Mouse (Mus musculus): Measurements from ENCODE around the gene Olfr1164. TPM values are rescaled to one million over a fixed set of nuclear protein-coding genes. Genes with fewer than 3 reads are reported as not detected.

Gene Olfr1164
- polyA plus RNA-seq (2012) = not detected in 2 replicates

DNA sequence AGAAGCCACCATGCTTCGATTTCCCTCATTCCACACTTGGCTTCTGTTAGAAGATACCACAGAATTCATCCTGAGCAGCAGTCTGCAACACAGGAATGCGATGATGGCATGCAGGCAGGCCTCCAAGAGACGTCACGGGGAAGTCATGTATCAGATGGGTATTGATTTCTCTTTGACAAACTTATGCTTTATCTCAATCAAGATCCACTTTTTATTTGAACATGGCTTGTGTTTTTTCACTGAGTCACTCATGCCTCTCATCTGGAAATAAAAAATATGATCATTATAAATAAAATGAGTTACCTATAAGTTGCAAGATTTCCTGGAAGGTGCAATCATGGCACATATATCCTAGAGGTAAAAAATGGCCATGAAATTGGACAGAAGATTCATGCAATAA lies at the start of gene Olfr1164:
Gene Olfr1164 (minus strand): TSS at position 101 of the 400 bp plus-strand sequence.
- TF ChIP-seq GATA1 (IDR thresholded peaks at IDR 0.05; ENCODE audit: low read length) = no peak

DNA sequence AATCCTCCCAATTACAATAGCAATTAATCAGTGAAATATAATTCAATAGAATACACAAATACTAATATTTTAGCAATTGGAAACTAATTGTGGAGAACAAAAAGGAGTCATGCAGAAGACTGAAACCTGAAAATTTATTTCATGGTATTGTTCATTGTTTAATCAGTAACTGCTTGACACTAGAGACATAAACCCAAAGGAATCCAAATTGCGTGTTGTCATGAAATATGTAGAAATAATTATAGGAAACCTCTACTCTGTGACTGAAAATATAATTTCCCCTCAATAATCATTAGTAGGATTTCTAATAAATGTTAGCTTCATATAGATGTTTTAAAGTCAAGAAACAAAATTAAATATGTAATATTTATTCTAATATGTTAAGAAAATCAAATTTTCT lies 34.4 kb upstream of the Olfr1164 start, which contains the start of gene Olfr1166:
Gene Olfr1166 (minus strand): TSS at position 101 of the 400 bp plus-strand sequence.
- TF ChIP-seq GATA1 (IDR thresholded peaks at IDR 0.05; ENCODE audit: low read length) = no peak

GRCm38 (mm10) chr2:88071730-88072129 lies 22.0 kb downstream of the Olfr1164 start, which contains the start of gene Olfr1163:
Gene Olfr1163, minus strand, starts transcription at chr2:88071830.
- no peak for TF ChIP-seq GATA1 (IDR thresholded peaks at IDR 0.05; ENCODE audit: low read length)

GRCm38 (mm10) chr2:88063587-88063986 lies 30.2 kb downstream of the Olfr1164 start:
- no peak for TF ChIP-seq GATA1 (IDR thresholded peaks at IDR 0.05; ENCODE audit: low read length)

DNA sequence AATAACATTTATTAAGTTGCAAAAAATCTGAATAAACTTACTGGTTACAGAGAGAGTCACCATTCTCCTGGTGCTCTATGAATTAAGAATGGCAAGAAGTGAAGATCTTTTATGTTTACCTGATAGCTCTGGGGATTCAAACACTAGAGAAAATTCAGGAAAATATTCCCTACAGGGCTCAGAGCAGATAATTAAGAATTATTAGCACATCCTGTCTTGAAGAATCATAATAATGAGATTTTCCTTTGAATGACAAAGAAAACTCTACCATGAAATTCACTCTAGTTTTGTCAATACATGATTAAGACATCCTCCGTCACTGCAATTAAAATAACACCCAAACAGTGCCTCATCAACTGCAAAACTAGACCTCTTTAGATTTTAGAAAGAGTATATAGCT lies 42.7 kb downstream of the Olfr1164 start, which contains the start of gene Olfr1162:
Gene Olfr1162 (minus strand): TSS at position 101 of the 400 bp plus-strand sequence.
- TF ChIP-seq GATA1 (IDR thresholded peaks at IDR 0.05; ENCODE audit: low read length) = no peak

Other genes with a start within 250 kb of the Olfr1164 start
- not detected in 2 replicates for gene Olfr1150-ps1, start 250.0 kb downstream of the Olfr1164 start, polyA plus RNA-seq (2012)
- gene Olfr1151, start 238.1 kb downstream of the Olfr1164 start, polyA plus RNA-seq (2012) = not detected in 2 replicates
- not detected in 2 replicates for gene Olfr1152, start 227.5 kb downstream of the Olfr1164 start, polyA plus RNA-seq (2012)
- gene Olfr1153, start 199.0 kb downstream of the Olfr1164 start, polyA plus RNA-seq (2012) = not detected in 2 replicates
- gene Olfr1154, start 188.8 kb downstream of the Olfr1164 start, polyA plus RNA-seq (2012) = not detected in 2 replicates
- gene Olfr1155, start 148.8 kb downstream of the Olfr1164 start, polyA plus RNA-seq (2012) = not detected in 2 replicates
- not detected in 2 replicates for gene Olfr1156, start 140.9 kb downstream of the Olfr1164 start, polyA plus RNA-seq (2012)
- not detected in 2 replicates for gene Olfr1157, start 125.7 kb downstream of the Olfr1164 start, polyA plus RNA-seq (2012)
- gene Olfr74, start 119.3 kb downstream of the Olfr1164 start, polyA plus RNA-seq (2012) = not detected in 2 replicates
- gene Olfr1158, start 103.9 kb downstream of the Olfr1164 start, polyA plus RNA-seq (2012) = not detected in 2 replicates
- gene Olfr1160, start 85.7 kb downstream of the Olfr1164 start, polyA plus RNA-seq (2012) = not detected in 2 replicates
- not detected in 2 replicates for gene Olfr1161, start 71.2 kb downstream of the Olfr1164 start, polyA plus RNA-seq (2012)
- not detected in 2 replicates for gene Olfr73, start 56.3 kb downstream of the Olfr1164 start, polyA plus RNA-seq (2012)
- gene Olfr1162, start 42.8 kb downstream of the Olfr1164 start, polyA plus RNA-seq (2012) = not detected in 2 replicates
- gene Olfr1163, start 22.1 kb downstream of the Olfr1164 start, polyA plus RNA-seq (2012) = not detected in 2 replicates
- gene Olfr1166, start 34.3 kb upstream of the Olfr1164 start, polyA plus RNA-seq (2012) = not detected in 2 replicates
- not detected in 2 replicates for gene Olfr1167, start 61.2 kb upstream of the Olfr1164 start, polyA plus RNA-seq (2012)
- gene Olfr1168, start 87.9 kb upstream of the Olfr1164 start, polyA plus RNA-seq (2012) = not detected in 2 replicates
- gene Olfr1170, start 134.4 kb upstream of the Olfr1164 start, polyA plus RNA-seq (2012) = not detected in 2 replicates
- gene Olfr1173, start 185.9 kb upstream of the Olfr1164 start, polyA plus RNA-seq (2012) = not detected in 2 replicates
- gene Olfr1174-ps, start 221.2 kb upstream of the Olfr1164 start, polyA plus RNA-seq (2012) = not detected in 2 replicates
- not detected in 2 replicates for gene Olfr1175-ps, start 233.2 kb upstream of the Olfr1164 start, polyA plus RNA-seq (2012)
- not detected in 2 replicates for gene Olfr1176, start 242.8 kb upstream of the Olfr1164 start, polyA plus RNA-seq (2012)